29 mouse cellular contexts compared by ENCODE assay signal in genomic region chr3:65737816-65738215, GRCm38 (mm10).
"Had no signal": no experiment of that assay in that cellular context is flagged by ENCODE, and none has a peak within 500 bp of the region (broad histone marks: within the 10 kb centered on the region; RNA-seq: fewer than 3 reads in every experiment).

No protein-coding gene starts in this region.

- H3K9me3 ChIP-seq: embryonic facial prominence, embryonic 10.5 days; embryonic facial prominence, embryonic 12.5 days; embryonic facial prominence, embryonic 13.5 days; embryonic facial prominence, embryonic 15.5 days; forebrain, embryonic 10.5 days; forebrain, embryonic 12.5 days; forebrain, embryonic 13.5 days; forebrain, embryonic 15.5 days; heart, embryonic 12.5 days had no signal

- H3K9ac ChIP-seq: embryonic facial prominence, embryonic 12.5 days; embryonic facial prominence, embryonic 13.5 days; embryonic facial prominence, embryonic 15.5 days; forebrain, embryonic 12.5 days; forebrain, embryonic 13.5 days; forebrain, embryonic 15.5 days; forebrain, postnatal 0 days; heart, embryonic 12.5 days had no signal

- H3K27ac ChIP-seq: embryonic facial prominence, embryonic 10.5 days; embryonic facial prominence, embryonic 12.5 days; embryonic facial prominence, embryonic 13.5 days; embryonic facial prominence, embryonic 15.5 days; forebrain, embryonic 10.5 days; forebrain, embryonic 12.5 days; forebrain, embryonic 13.5 days; forebrain, embryonic 15.5 days; gastrocnemius, adult 2 months; heart, adult 2 months had no signal

- H3K36me3 ChIP-seq: embryonic facial prominence, embryonic 10.5 days; embryonic facial prominence, embryonic 12.5 days; embryonic facial prominence, embryonic 13.5 days; embryonic facial prominence, embryonic 15.5 days; forebrain, embryonic 10.5 days; forebrain, embryonic 12.5 days; forebrain, embryonic 15.5 days; heart, embryonic 12.5 days had no signal

- H3K4me3 ChIP-seq: embryonic facial prominence, embryonic 10.5 days; embryonic facial prominence, embryonic 12.5 days; embryonic facial prominence, embryonic 13.5 days; embryonic facial prominence, embryonic 15.5 days; erythroblast, embryonic 14.5 days; forebrain, embryonic 10.5 days; forebrain, embryonic 12.5 days; forebrain, embryonic 13.5 days; forebrain, embryonic 15.5 days; gastrocnemius, adult 2 months; heart, adult 2 months; heart, embryonic 12.5 days had no signal

- ATAC-seq: forebrain, embryonic 13.5 days; forebrain, embryonic 14.5 days; forebrain, embryonic 15.5 days; forebrain, embryonic 16.5 days; forebrain, postnatal 0 days had no signal

- H3K4me2 ChIP-seq: embryonic facial prominence, embryonic 12.5 days; embryonic facial prominence, embryonic 13.5 days; embryonic facial prominence, embryonic 15.5 days; forebrain, embryonic 12.5 days; forebrain, embryonic 13.5 days; forebrain, embryonic 15.5 days; heart, embryonic 11.5 days; heart, embryonic 12.5 days had no signal

- DNase-seq: cerebellum, adult 9-10 months; cerebellum, adult 9-11 months; cerebellum, postnatal 10 days; cerebellum, postnatal 14 days; cerebellum, postnatal 25 days; cerebellum, postnatal 36 days; embryo, embryonic 11 days; forebrain, postnatal 0 days; gastrocnemius, adult 2 months; gastrocnemius, postnatal 10 days; gastrocnemius, postnatal 14 days; gastrocnemius, postnatal 25 days; gastrocnemius, postnatal 36 days; heart, adult 11 months; heart, adult 18-20 months; heart, adult 2 months had no signal

- H3K27me3 ChIP-seq: embryonic facial prominence, embryonic 12.5 days; embryonic facial prominence, embryonic 13.5 days; embryonic facial prominence, embryonic 15.5 days; forebrain, embryonic 12.5 days; forebrain, embryonic 13.5 days; forebrain, embryonic 15.5 days; heart, embryonic 12.5 days had no signal

- H3K4me1 ChIP-seq: embryonic facial prominence, embryonic 10.5 days; embryonic facial prominence, embryonic 12.5 days; embryonic facial prominence, embryonic 15.5 days; forebrain, embryonic 10.5 days; forebrain, embryonic 12.5 days; forebrain, embryonic 13.5 days; forebrain, embryonic 15.5 days; heart, embryonic 12.5 days had no signal
